13 mouse cellular contexts compared by ENCODE assay signal in the genomic region with DNA sequence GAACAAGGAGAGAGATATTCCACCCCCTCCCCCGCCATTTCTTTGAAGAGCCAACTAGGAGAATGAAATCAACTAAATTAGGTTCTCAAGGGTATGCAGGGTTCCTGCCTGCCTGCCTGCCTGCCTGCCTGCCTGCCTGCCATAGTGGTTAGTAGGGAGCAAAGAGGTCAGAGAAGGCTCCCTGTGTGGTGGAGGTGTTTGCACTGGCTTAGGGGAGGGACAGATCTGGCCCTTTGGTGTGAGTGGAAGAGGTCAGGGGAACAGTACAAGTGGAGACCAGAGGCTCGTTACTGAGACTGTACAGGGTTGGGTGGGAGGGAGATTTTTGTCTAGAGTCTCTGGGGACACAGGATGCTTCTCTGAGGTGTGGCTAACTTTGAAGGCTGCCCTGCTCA. TPM values are rescaled to one million over a fixed set of nuclear protein-coding genes. Genes with fewer than 3 reads are reported as not detected.
A peak's percentile ranks its signal among the peaks of the same experiment; 100 is the strongest.
DNase-seq lines count a peak whose midpoint lies in the region; ATAC-seq and TF ChIP-seq lines count a peak whose summit lies in the region.
"Had no signal": no experiment of that assay in that cellular context is flagged by ENCODE, and none has a peak within 500 bp of the region (broad histone marks: within the 10 kb centered on the region; RNA-seq: fewer than 3 reads in every experiment).

No protein-coding gene starts in this region.

- H3K36me3 ChIP-seq in heart, embryonic 14.5 days (ENCODE audit: control insufficient read depth, insufficient read depth, low read length): peaks cover 2% of the 10 kb centered on the region; the same call in 1 of the 2 replicates
- peaks cover 8% of the 10 kb centered on the region; the same call in 1 of the 2 replicates for H3K36me3 ChIP-seq in intestine, postnatal 0 days (ENCODE audit: control insufficient read depth, insufficient read depth)
- H3K36me3 ChIP-seq in macrophage (ENCODE audit: inconsistent target): peaks cover 8% of the 10 kb centered on the region; the same call in 1 of the 2 replicates
- H3K36me3 ChIP-seq: midbrain, embryonic 12.5 days had no signal

- H3K27ac ChIP-seq in heart, embryonic 14.5 days (replicated peaks in 1 of 2; ENCODE audit: control insufficient read depth in 1 of 2, insufficient read depth in 1 of 2, low read depth in 2 of 2, low read length in 2 of 2): no peak overlapping the region
- 0 out of 2 replicates have a peak overlapping the region, but pooled peaks have one; percentile 95 for H3K27ac ChIP-seq in left cerebral cortex, adult 2 months
- H3K27ac ChIP-seq in intestine, postnatal 0 days (ENCODE audit: low read depth, low read length): peak overlapping the region; percentile 98; the same call in 1 of the 2 replicates
- H3K27ac ChIP-seq in macrophage: peak overlapping the region; percentile 99
- H3K27ac ChIP-seq: midbrain, embryonic 12.5 days had no signal

- H3K27me3 ChIP-seq in heart, embryonic 14.5 days (ENCODE audit: control insufficient read depth, insufficient read depth, low read length): no peaks in the 10 kb centered on the region
- H3K27me3 ChIP-seq in intestine, postnatal 0 days (replicated peaks; ENCODE audit: control insufficient read depth, insufficient read depth, low read length): no peaks in the 10 kb centered on the region

- H3K4me2 ChIP-seq in heart, embryonic 14.5 days (ENCODE audit: low read length): peak overlapping the region; percentile 96
- peak overlapping the region; percentile 100 for H3K4me2 ChIP-seq in intestine, postnatal 0 days (replicated peaks; ENCODE audit: low read depth)

- no peak overlapping the region for H3K4me3 ChIP-seq in heart, embryonic 14.5 days (ENCODE audit: control insufficient read depth in 1 of 2, insufficient read depth in 1 of 2, low read depth in 1 of 2, low read length in 2 of 2)
- H3K4me3 ChIP-seq in left cerebral cortex, adult 2 months: no peak overlapping the region
- no peak overlapping the region for H3K4me3 ChIP-seq in intestine, postnatal 0 days (ENCODE audit: low read depth, low read length)
- peak overlapping the region; percentile 68 for H3K4me3 ChIP-seq in macrophage (ENCODE audit: inconsistent target)
- H3K4me3 ChIP-seq: midbrain, embryonic 12.5 days had no signal

- peaks cover 63% of the 10 kb centered on the region for H3K79me2 ChIP-seq in macrophage (ENCODE audit: inconsistent target)

- H3K9ac ChIP-seq in heart, embryonic 14.5 days (ENCODE audit: low read length): peak overlapping the region; percentile 79; the same call in 1 of the 2 replicates
- no peak overlapping the region; the same call in 1 of the 2 replicates for H3K9ac ChIP-seq in intestine, postnatal 0 days (ENCODE audit: low read depth, low read length)
- H3K9ac ChIP-seq: midbrain, embryonic 12.5 days had no signal

- WGBS in heart, embryonic 14.5 days: 63% methylated on average over 2 of the region's 2 CpGs
- 70% methylated on average over 2 of the region's 2 CpGs for WGBS in intestine, postnatal 0 days
- WGBS in macrophage (ENCODE audit: missing documents): 63% methylated on average over 2 of the region's 2 CpGs

- H3K9me3 ChIP-seq in heart, embryonic 14.5 days (ENCODE audit: control insufficient read depth, low read length): no peaks in the 10 kb centered on the region
- H3K9me3 ChIP-seq in intestine, postnatal 0 days (ENCODE audit: control insufficient read depth): no peaks in the 10 kb centered on the region
- H3K9me3 ChIP-seq: midbrain, embryonic 12.5 days had no signal

- DNase-seq in heart, adult 8-10 months (ENCODE audit: low spot score): no peak
- DNase-seq in left cerebral cortex, adult 2 months (ENCODE audit: extremely low spot score in 1 of 2, low spot score in 2 of 2): no peak
- DNase-seq in left cerebral cortex, postnatal 10 days (ENCODE audit: extremely low spot score in 1 of 2, low spot score in 2 of 2): no peak
- no peak for DNase-seq in layer of hippocampus, postnatal 14 days (ENCODE audit: low spot score in 2 of 2)
- no peak for DNase-seq in layer of hippocampus, adult 18-20 months (ENCODE audit: low spot score in 2 of 2)
- DNase-seq: cerebellum, adult 18-20 months; gastrocnemius, postnatal 10 days; lung, adult 18-20 months had no signal

- intact Hi-C loops in left cerebral cortex, adult 2 months (cut with DNase I): no loop called here
- intact Hi-C loops in left cerebral cortex, postnatal 10 days (cut with DNase I): no loop called here

- ATAC-seq in heart, embryonic 14.5 days (ENCODE audit: insufficient number of reproducible peaks, insufficient read depth, low FRiP score, low read depth): no peak
- no peak for ATAC-seq in intestine, postnatal 0 days
- ATAC-seq: CD4-positive, CD25-positive, alpha-beta regulatory T cell, adult 4 months had no signal

- H3K4me1 ChIP-seq in heart, embryonic 14.5 days (ENCODE audit: control insufficient read depth in 2 of 2, insufficient read depth in 2 of 2, low read length in 2 of 2): peaks cover 48 to 55% of the 10 kb centered on the region in 2 experiments
- peaks cover 15% of the 10 kb centered on the region for H3K4me1 ChIP-seq in intestine, postnatal 0 days (replicated peaks; ENCODE audit: control insufficient read depth, insufficient read depth, low read length)

- TF ChIP-seq CTCF in left cerebral cortex, adult 2 months (IDR thresholded peaks at IDR 0.05): no peak
- TF ChIP-seq CTCF in intestine, postnatal 0 days (IDR thresholded peaks at IDR 0.05; ENCODE audit: low read depth): no peak

RNA-seq across cellular contexts. Expression of a gene that starts 1.7 kb away (rescaled TPM):
- polyA plus RNA-seq in heart, embryonic 14.5 days (2014; fragmentation: Nextera tagmentation; extraction: Ambion mirVana): 85.5 and 87.7 TPM in 2 replicates
- total RNA-seq in heart, adult 8-10 months (2022): 100 to 1,000 TPM; 111 to 152 (median 131) TPM
- total RNA-seq in left cerebral cortex, adult 2 months (2021): 10 to 100 TPM; 17.8 to 19.7 TPM
- total RNA-seq in left cerebral cortex, postnatal 10 days (2021): 10 to 100 TPM; 23.8 to 23.9 TPM
- 108 and 111 TPM in 2 replicates for polyA plus RNA-seq in intestine, postnatal 0 days (2015; fragmentation: Nextera tagmentation; extraction: Ambion mirVana)
- total RNA-seq in macrophage (2018; cell fraction: chromatin; rRNA removed): 100 to 1,000 TPM in 15 of 26 experiments, 10 to 100 TPM in 11; 30.0 to 203 (median 120) TPM
- total RNA-seq in macrophage (2018; cell fraction: cytosol; rRNA removed): 100 to 1,000 TPM; 384 to 615 (median 485) TPM
- 100 to 1,000 TPM in 25 of 26 experiments, 10 to 100 TPM in 1; 70.1 to 330 (median 238) TPM for total RNA-seq in macrophage (2018; cell fraction: nucleus; rRNA removed)
- 275 to 508 TPM (median 332 TPM) in 3 replicates for polyA plus RNA-seq in macrophage (2018)
- 10 to 100 TPM; 24.4 to 26.4 TPM for total RNA-seq in layer of hippocampus, postnatal 14 days (2021)
- total RNA-seq in layer of hippocampus, adult 18-20 months (2021): 10 to 100 TPM; 19.5 to 19.9 TPM

RNA-seq across cellular contexts. Expression of a gene that starts 26.9 kb away (rescaled TPM):
- 114 and 126 TPM in 2 replicates for polyA plus RNA-seq in heart, embryonic 14.5 days (2014; fragmentation: Nextera tagmentation; extraction: Ambion mirVana)
- total RNA-seq in heart, adult 8-10 months (2022): 100 to 1,000 TPM; 132 to 152 (median 141) TPM
- 10 to 100 TPM; 10.8 to 11.4 TPM for total RNA-seq in left cerebral cortex, adult 2 months (2021)
- 10 to 100 TPM; 11.1 to 12.9 TPM for total RNA-seq in left cerebral cortex, postnatal 10 days (2021)
- polyA plus RNA-seq in intestine, postnatal 0 days (2015; fragmentation: Nextera tagmentation; extraction: Ambion mirVana): 105 and 117 TPM in 2 replicates
- 100 to 1,000 TPM in 16 of 26 experiments, 10 to 100 TPM in 10; 39.0 to 263 (median 106) TPM for total RNA-seq in macrophage (2018; cell fraction: chromatin; rRNA removed)
- total RNA-seq in macrophage (2018; cell fraction: cytosol; rRNA removed): 100 to 1,000 TPM in 24 of 26 experiments, 10 to 100 TPM in 2; 89.0 to 237 (median 139) TPM
- 100 to 1,000 TPM in 13 of 26 experiments, 10 to 100 TPM in 13; 48.7 to 301 (median 97.5) TPM for total RNA-seq in macrophage (2018; cell fraction: nucleus; rRNA removed)
- 133 to 174 TPM (median 144 TPM) in 3 replicates for polyA plus RNA-seq in macrophage (2018)
- 10 to 100 TPM; 17.1 to 18.4 TPM for total RNA-seq in layer of hippocampus, postnatal 14 days (2021)
- 10 to 100 TPM; 11.8 to 13.0 TPM for total RNA-seq in layer of hippocampus, adult 18-20 months (2021)

RNA-seq across cellular contexts. Expression of a gene that starts 41.1 kb away (rescaled TPM):
- polyA plus RNA-seq in heart, embryonic 14.5 days (2014; fragmentation: Nextera tagmentation; extraction: Ambion mirVana): 2.5 and 2.6 TPM in 2 replicates
- total RNA-seq in heart, adult 8-10 months (2022): 10 to 100 TPM; 60.5 to 89.6 (median 75.4) TPM
- 100 to 1,000 TPM; 129 to 145 TPM for total RNA-seq in left cerebral cortex, adult 2 months (2021)
- 100 to 1,000 TPM; 112 to 116 TPM for total RNA-seq in left cerebral cortex, postnatal 10 days (2021)
- polyA plus RNA-seq in intestine, postnatal 0 days (2015; fragmentation: Nextera tagmentation; extraction: Ambion mirVana): 1.7 and 2.3 TPM in 2 replicates
- 1 to 10 TPM in 14 of 26 experiments, under 1 TPM in 5, not detected in 7; 0.12 to 6.5 (median 3.8) TPM for total RNA-seq in macrophage (2018; cell fraction: chromatin; rRNA removed)
- total RNA-seq in macrophage (2018; cell fraction: cytosol; rRNA removed): under 1 TPM in 16 of 26 experiments, not detected in 10; under 0.01 to 0.81 (median 0.47) TPM
- 1 to 10 TPM in 11 of 26 experiments, under 1 TPM in 4, not detected in 11; 0.08 to 5.1 (median 1.9) TPM for total RNA-seq in macrophage (2018; cell fraction: nucleus; rRNA removed)
- not detected in 3 replicates for polyA plus RNA-seq in macrophage (2018)
- total RNA-seq in layer of hippocampus, postnatal 14 days (2021): 10 to 100 TPM; 91.9 to 99.8 TPM
- 100 to 1,000 TPM; 100 to 103 TPM for total RNA-seq in layer of hippocampus, adult 18-20 months (2021)
- polyA plus RNA-seq: CD4-positive, CD25-positive, alpha-beta regulatory T cell, adult 4 months had no signal

RNA-seq across cellular contexts. Expression of a gene that starts 59.5 kb away (rescaled TPM):
- 1.9 and 2.5 TPM in 2 replicates for polyA plus RNA-seq in heart, embryonic 14.5 days (2014; fragmentation: Nextera tagmentation; extraction: Ambion mirVana)
- under 1 TPM; 0.31 to 0.78 (median 0.64) TPM for total RNA-seq in heart, adult 8-10 months (2022)
- 1 to 10 TPM; 1.8 to 2.2 TPM for total RNA-seq in left cerebral cortex, adult 2 months (2021)
- total RNA-seq in left cerebral cortex, postnatal 10 days (2021): 1 to 10 TPM; 2.4 to 2.8 TPM
- 0.65 and 1.3 TPM in 2 replicates for polyA plus RNA-seq in intestine, postnatal 0 days (2015; fragmentation: Nextera tagmentation; extraction: Ambion mirVana)
- 10 to 100 TPM in 13 of 26 experiments, 1 to 10 TPM in 13; 1.5 to 48.4 (median 10.7) TPM for total RNA-seq in macrophage (2018; cell fraction: chromatin; rRNA removed)
- 10 to 100 TPM; 10.5 to 38.8 (median 20.5) TPM for total RNA-seq in macrophage (2018; cell fraction: cytosol; rRNA removed)
- 10 to 100 TPM in 15 of 26 experiments, 1 to 10 TPM in 11; 3.7 to 42.9 (median 10.8) TPM for total RNA-seq in macrophage (2018; cell fraction: nucleus; rRNA removed)
- polyA plus RNA-seq in macrophage (2018): 17.9 to 41.2 TPM (median 39.0 TPM) in 3 replicates
- 1 to 10 TPM; 2.6 to 3.7 TPM for total RNA-seq in layer of hippocampus, postnatal 14 days (2021)
- 1 to 10 TPM; 1.9 to 2.2 TPM for total RNA-seq in layer of hippocampus, adult 18-20 months (2021)

Comparison
In these comparisons a context has a peak if more than half of its experiments do, and no peak if none do; other contexts are left out.
1. H3K27ac ChIP-seq: peak in left cerebral cortex, adult 2 months (single experiment), intestine, postnatal 0 days (single experiment) and macrophage (single experiment); none in heart, embryonic 14.5 days (0 of 2).
2. RNA of a gene that starts 1.7 kb away (total RNA-seq): 111 to 152 TPM in heart, adult 8-10 months; 24.4 to 26.4 TPM in layer of hippocampus, postnatal 14 days, 23.8 to 23.9 TPM in left cerebral cortex, postnatal 10 days, 19.5 to 19.9 TPM in layer of hippocampus, adult 18-20 months and 17.8 to 19.7 TPM in left cerebral cortex, adult 2 months; every median in the first group is over 4 times any median in the second.
3. RNA of a gene that starts 26.9 kb away (total RNA-seq): 132 to 152 TPM in heart, adult 8-10 months; 17.1 to 18.4 TPM in layer of hippocampus, postnatal 14 days, 11.8 to 13.0 TPM in layer of hippocampus, adult 18-20 months, 11.1 to 12.9 TPM in left cerebral cortex, postnatal 10 days and 10.8 to 11.4 TPM in left cerebral cortex, adult 2 months; every median in the first group is over 4 times any median in the second.